ENCODE assay signal across 8 mouse cellular contexts in the genomic region with DNA sequence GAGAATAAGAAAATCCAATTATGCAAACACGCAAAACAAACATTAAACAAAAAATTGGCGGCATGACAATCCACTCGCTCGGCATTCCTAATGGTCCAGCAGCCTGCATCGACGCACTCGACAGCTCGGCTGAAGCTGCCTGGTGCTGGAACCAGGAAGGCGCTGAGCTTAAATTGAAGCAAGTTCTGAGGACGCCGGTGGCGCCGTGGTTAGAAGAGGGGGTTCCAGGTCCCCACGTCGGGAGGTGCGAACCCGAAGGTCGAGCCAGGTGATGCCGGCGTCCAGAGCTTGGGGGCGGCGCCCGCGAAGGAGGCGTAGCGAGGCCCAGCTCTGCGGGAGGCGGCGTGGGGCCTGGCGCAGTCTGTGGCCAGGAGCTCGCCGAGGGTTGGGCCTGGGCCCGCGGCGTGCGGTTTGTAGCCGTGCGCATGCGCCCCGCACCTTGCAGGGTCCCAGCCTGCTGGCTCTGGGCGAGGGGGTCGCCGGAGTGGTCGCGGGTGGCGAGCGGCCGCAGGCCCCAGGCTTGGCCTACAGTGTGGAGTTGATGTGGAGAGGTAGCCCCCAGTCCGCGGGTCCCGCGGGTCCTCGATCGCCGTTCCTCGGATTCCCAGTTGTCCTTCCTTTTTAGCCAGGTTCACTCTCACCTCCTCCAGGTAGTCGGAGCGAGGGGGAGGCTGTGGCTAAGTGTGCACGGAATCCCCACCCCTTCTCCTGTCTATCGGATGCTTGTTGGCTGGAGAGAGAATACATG. TPM values are rescaled to one million over a fixed set of nuclear protein-coding genes. Genes with fewer than 3 reads are reported as not detected.
A peak's percentile ranks its signal among the peaks of the same experiment; 100 is the strongest.
DNase-seq lines count a peak whose midpoint lies in the region; ATAC-seq and TF ChIP-seq lines count a peak whose summit lies in the region.

No protein-coding gene starts in this region.

- peak; percentile 87 for ATAC-seq in embryonic facial prominence, embryonic 13.5 days (ENCODE audit: insufficient number of reproducible peaks, insufficient read depth, low FRiP score, low TSS enrichment, low read depth)
- peak; percentile 89 for ATAC-seq in limb, embryonic 11.5 days (ENCODE audit: insufficient number of reproducible peaks, low FRiP score, low TSS enrichment, low read depth)
- ATAC-seq in midbrain, embryonic 13.5 days = peak; percentile 96

- under 1% methylated on average over 60 of the region's 60 CpGs for WGBS in embryonic facial prominence, embryonic 13.5 days
- WGBS in kidney, adult 2 months = under 1% methylated on average over 60 of the region's 60 CpGs
- under 1% methylated on average over 59 of the region's 60 CpGs for WGBS in limb, embryonic 11.5 days
- WGBS in midbrain, embryonic 13.5 days = 0% methylated on average over 57 of the region's 60 CpGs

- no peaks in the 10 kb centered on the region for H3K36me3 ChIP-seq in embryonic facial prominence, embryonic 13.5 days
- H3K36me3 ChIP-seq in kidney, adult 2 months (ENCODE audit: control insufficient read depth, insufficient read depth, low read length) = no peaks in the 10 kb centered on the region
- H3K36me3 ChIP-seq in limb, embryonic 11.5 days (ENCODE audit: control insufficient read depth, insufficient read depth, low read length) = no peaks in the 10 kb centered on the region
- H3K36me3 ChIP-seq in midbrain, embryonic 13.5 days = no peaks in the 10 kb centered on the region

- no peak for TF ChIP-seq CTCF in kidney, adult 2 months (conservative IDR thresholded peaks at IDR 0.05; ENCODE audit: insufficient read depth, insufficient read length, low read depth, low read length)

- H3K4me3 ChIP-seq in embryonic facial prominence, embryonic 13.5 days = peak overlapping the region; percentile 85
- H3K4me3 ChIP-seq in kidney, adult 2 months (ENCODE audit: insufficient read depth, low read depth, low read length) = peak overlapping the region; percentile 93
- peak overlapping the region; percentile 59 for H3K4me3 ChIP-seq in limb, embryonic 11.5 days (ENCODE audit: low read depth, low read length)
- H3K4me3 ChIP-seq in midbrain, embryonic 13.5 days (replicated peaks) = peak overlapping the region; percentile 71

- peak overlapping the region; percentile 70 for H3K4me2 ChIP-seq in embryonic facial prominence, embryonic 13.5 days
- H3K4me2 ChIP-seq in limb, embryonic 11.5 days (ENCODE audit: low read depth, severe bottlenecking) = peak overlapping the region; percentile 65
- peak overlapping the region; percentile 78 for H3K4me2 ChIP-seq in midbrain, embryonic 13.5 days (replicated peaks)

- peak overlapping the region; percentile 86 for H3K9ac ChIP-seq in embryonic facial prominence, embryonic 13.5 days
- peak overlapping the region; percentile 72 for H3K9ac ChIP-seq in limb, embryonic 11.5 days (ENCODE audit: low read length)
- H3K9ac ChIP-seq in midbrain, embryonic 13.5 days (replicated peaks) = peak overlapping the region; percentile 78

- peaks cover 27% of the 10 kb centered on the region for H3K27me3 ChIP-seq in embryonic facial prominence, embryonic 13.5 days
- H3K27me3 ChIP-seq in kidney, adult 2 months (replicated peaks; ENCODE audit: control insufficient read depth, insufficient read depth, low read length) = peaks cover 4% of the 10 kb centered on the region; the same call in 1 of the 2 replicates
- no peaks in the 10 kb centered on the region for H3K27me3 ChIP-seq in limb, embryonic 11.5 days (ENCODE audit: control insufficient read depth, insufficient read depth, low read length)
- H3K27me3 ChIP-seq in midbrain, embryonic 13.5 days = peaks cover 22% of the 10 kb centered on the region

- H3K4me1 ChIP-seq in embryonic facial prominence, embryonic 13.5 days = peaks cover 17% of the 10 kb centered on the region
- H3K4me1 ChIP-seq in kidney, adult 2 months (ENCODE audit: control insufficient read depth, insufficient read depth, low read length) = 0 out of 2 replicates have a peak, but pooled peaks cover 3% of the 10 kb centered on the region
- no peaks in the 10 kb centered on the region for H3K4me1 ChIP-seq in limb, embryonic 11.5 days (ENCODE audit: control insufficient read depth, insufficient read depth, low read length)
- peaks cover 25% of the 10 kb centered on the region for H3K4me1 ChIP-seq in midbrain, embryonic 13.5 days (replicated peaks)

- DNase-seq in 3T3-L1 (ENCODE audit: low read depth, low spot score) = peak; percentile 91
- peak; percentile 71 for DNase-seq in adrenal gland, postnatal 25 days
- peak; percentile 78 to 90 for DNase-seq in heart, adult 18-20 months
- peak; percentile 88 for DNase-seq in kidney, adult 2 months
- peak; percentile 91 for DNase-seq in limb, embryonic 11.5 days (ENCODE audit: low spot score)
- DNase-seq in spleen, adult 18-20 months = peak; percentile 46 to 60

- no peak for TF ChIP-seq POLR2A in kidney, adult 2 months (IDR thresholded peaks at IDR 0.05; ENCODE audit: low read depth, low read length)

- no peaks in the 10 kb centered on the region for H3K9me3 ChIP-seq in embryonic facial prominence, embryonic 13.5 days
- no peaks in the 10 kb centered on the region for H3K9me3 ChIP-seq in limb, embryonic 11.5 days (ENCODE audit: control insufficient read depth, low read length)
- H3K9me3 ChIP-seq in midbrain, embryonic 13.5 days = no peaks in the 10 kb centered on the region

- peak overlapping the region; percentile 69 for H3K27ac ChIP-seq in embryonic facial prominence, embryonic 13.5 days
- no peak overlapping the region for H3K27ac ChIP-seq in kidney, adult 2 months (ENCODE audit: insufficient read depth, low read depth, low read length)
- peak overlapping the region; percentile 81 for H3K27ac ChIP-seq in limb, embryonic 11.5 days (replicated peaks; ENCODE audit: low read depth, low read length)
- peak overlapping the region; percentile 71 for H3K27ac ChIP-seq in midbrain, embryonic 13.5 days

RNA-seq across cellular contexts. Expression of gene Shox2, which starts 4.1 kb away (rescaled TPM):
- total RNA-seq in adrenal gland, postnatal 25 days (2021) = 1.1 and 2.0 TPM in 2 replicates
- 30.9 and 44.3 TPM in 2 replicates for polyA plus RNA-seq in embryonic facial prominence, embryonic 13.5 days (2015; fragmentation: Nextera tagmentation; extraction: Ambion mirVana)
- 1 to 10 TPM in 1 of 2 experiments, under 1 TPM in 1; 0.99 to 2.4 TPM for total RNA-seq in heart, adult 18-20 months (2021)
- polyA plus RNA-seq in kidney, adult 2 months (2012; rRNA removed) = 0.20 TPM in 1 of 2 replicates, not detected in the other
- polyA plus RNA-seq in limb, embryonic 11.5 days (2014; fragmentation: Nextera tagmentation; extraction: Ambion mirVana) = 144 and 163 TPM in 2 replicates
- polyA plus RNA-seq in midbrain, embryonic 13.5 days (2015; fragmentation: Nextera tagmentation; extraction: Ambion mirVana) = 90.2 and 104 TPM in 2 replicates

RNA-seq across cellular contexts. Expression of gene Rsrc1, which starts 4.5 kb away (rescaled TPM):
- total RNA-seq in adrenal gland, postnatal 25 days (2021) = 33.5 and 34.8 TPM in 2 replicates
- polyA plus RNA-seq in embryonic facial prominence, embryonic 13.5 days (2015; fragmentation: Nextera tagmentation; extraction: Ambion mirVana) = 44.5 and 49.7 TPM in 2 replicates
- total RNA-seq in heart, adult 18-20 months (2021) = 10 to 100 TPM; 10.6 to 13.3 TPM
- 3.7 and 4.4 TPM in 2 replicates for polyA plus RNA-seq in kidney, adult 2 months (2012; rRNA removed)
- polyA plus RNA-seq in limb, embryonic 11.5 days (2014; fragmentation: Nextera tagmentation; extraction: Ambion mirVana) = 62.7 and 64.9 TPM in 2 replicates
- 44.6 and 49.5 TPM in 2 replicates for polyA plus RNA-seq in midbrain, embryonic 13.5 days (2015; fragmentation: Nextera tagmentation; extraction: Ambion mirVana)

Comparison
In these comparisons a context has a peak if more than half of its experiments do, and no peak if none do; other contexts are left out.
1. RNA of gene Shox2, which starts 4.1 kb away (polyA plus RNA-seq): 144 to 163 TPM in limb, embryonic 11.5 days, 90.2 to 104 TPM in midbrain, embryonic 13.5 days and 30.9 to 44.3 TPM in embryonic facial prominence, embryonic 13.5 days; 0.20 TPM in kidney, adult 2 months; every median in the first group is over 10 times any median in the second.
2. Peak in every context shown above with its lines, with median percentiles within 50 percentile points of each other: DNase-seq, ATAC-seq, H3K4me2 ChIP-seq, H3K4me3 ChIP-seq and H3K9ac ChIP-seq.